Mouse (Mus musculus): ENCODE data around the gene Stac2. TPM values are rescaled to one million over a fixed set of nuclear protein-coding genes. Genes with fewer than 3 reads are reported as not detected.

The Stac2 gene
- total RNA-seq (2023) = under 1 TPM; 0.29 to 0.62 TPM

DNA sequence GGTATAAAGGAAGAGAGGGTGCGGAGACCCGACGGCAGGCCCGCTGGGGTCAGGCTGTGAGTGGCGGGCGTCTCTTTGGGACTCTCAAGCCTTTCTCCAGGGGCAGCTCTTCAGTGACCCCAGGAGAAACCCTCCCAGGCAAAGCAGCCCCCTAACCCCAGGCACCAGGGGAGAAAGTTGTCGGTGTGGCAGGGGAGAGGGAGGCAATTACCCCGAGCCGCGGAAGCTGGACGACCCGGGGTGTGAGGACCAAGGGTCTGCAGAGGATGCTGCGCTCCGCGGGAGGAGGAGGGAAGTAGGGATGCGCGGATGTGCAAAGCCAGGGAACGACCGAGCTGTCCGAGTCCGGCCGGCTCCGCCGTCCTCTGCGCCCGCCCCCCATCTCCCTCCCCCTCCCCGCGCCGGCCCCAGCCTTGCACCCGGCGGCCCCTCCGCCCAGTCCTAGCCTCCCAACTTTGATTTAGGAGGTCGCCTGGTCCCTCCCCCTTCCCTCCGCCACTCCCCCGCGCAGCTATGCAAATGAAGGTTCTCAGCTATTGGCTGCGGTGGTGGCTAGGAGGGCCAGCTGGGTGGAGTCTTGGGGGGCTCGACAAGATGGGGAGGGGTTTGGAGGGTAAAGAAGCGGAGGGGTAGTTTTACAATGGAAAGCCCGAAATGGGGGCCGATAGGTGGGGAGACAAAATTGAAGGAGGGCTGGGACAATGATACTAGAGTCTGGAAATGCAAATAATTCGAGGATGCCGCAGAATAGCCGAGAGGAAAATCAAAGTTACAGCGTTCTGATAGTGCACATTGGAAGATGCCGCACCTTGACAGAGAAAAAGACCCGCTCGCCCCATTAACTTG, at the start of gene Stac2:
Gene Stac2, minus strand, starts transcription at position 474 of the 846 bp plus-strand sequence.

DNA sequence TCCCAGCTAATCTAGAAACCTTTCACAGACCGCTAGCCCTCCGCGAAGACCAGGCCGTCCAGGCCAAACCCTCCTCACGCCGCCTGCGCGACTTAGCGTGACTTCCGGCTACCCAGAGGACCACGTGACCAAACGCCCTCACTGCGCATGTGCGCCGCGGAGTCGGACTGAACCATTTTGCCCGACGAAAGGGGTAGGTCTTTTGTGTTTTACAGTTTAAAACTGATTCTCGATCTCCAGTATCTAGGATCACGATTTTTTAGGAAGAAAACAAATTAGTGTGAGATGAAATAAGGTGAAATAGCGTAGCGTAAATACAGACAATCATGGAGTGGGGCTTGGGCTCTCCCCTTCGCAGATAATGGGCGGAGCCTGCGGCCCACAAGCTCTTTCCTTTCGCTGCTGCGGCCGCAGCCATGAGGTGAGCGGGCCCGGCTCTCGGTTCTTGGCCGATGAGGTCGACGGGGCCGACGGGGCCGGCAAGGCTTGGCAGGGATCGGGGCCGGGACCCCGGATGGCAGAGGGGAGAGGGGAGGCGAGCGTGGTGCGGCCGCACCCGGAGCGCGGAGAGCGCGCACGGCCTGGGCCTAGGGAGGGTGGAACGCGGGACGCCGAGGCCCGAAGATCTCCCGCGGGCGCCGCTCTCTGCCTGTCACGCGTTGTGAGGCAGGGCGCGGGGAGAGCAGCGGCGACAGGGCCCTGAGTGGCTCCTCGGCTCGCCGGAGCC, 26.5 kb downstream of the Stac2 start, which contains the start of gene Rpl19:
Gene Rpl19, plus strand, starts transcription at position 141 of the 727 bp plus-strand sequence.

DNA sequence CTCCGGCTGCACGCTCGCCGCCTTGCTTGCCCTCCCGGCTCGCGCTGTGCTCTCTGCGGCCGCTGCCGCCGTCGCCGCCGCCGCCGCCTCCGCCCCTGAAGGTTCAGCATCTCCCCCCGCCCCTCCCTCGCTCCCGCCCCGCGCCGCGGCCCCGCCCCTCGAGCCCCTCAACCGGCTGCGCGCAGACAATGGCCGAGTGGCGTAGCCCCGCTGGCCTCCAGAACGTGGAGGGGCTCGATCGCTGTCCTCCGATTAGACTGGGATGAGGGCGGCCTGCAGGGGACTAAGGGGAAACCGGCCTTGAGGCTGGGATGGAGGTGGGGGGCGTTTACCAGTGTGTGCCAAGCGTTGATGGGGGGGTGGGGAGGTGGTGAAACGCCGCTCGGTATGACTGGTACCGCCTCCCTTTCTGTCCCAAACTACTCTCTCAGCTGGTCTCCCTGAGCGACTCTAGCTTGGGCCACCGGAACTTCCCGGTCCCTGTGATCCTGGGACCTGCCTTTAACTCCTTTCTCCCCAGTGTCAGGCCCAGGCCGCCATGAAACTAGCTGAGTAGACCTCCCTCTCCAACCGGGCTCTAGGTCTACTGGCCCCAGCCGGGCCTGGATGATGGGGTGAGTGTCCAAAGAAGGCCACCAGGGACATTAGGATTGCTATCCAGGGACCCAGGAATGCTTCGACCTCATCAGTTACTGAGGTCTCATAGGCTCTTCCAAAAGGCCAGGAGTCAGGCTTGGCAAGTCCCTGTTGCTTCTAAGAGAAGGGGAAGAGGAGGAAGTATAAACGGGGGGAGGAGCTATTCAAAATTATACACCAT, 30.5 kb downstream of the Stac2 start, which contains the start of gene Cacnb1:
Gene Cacnb1, minus strand, starts transcription at position 480 of the 817 bp plus-strand sequence.

DNA sequence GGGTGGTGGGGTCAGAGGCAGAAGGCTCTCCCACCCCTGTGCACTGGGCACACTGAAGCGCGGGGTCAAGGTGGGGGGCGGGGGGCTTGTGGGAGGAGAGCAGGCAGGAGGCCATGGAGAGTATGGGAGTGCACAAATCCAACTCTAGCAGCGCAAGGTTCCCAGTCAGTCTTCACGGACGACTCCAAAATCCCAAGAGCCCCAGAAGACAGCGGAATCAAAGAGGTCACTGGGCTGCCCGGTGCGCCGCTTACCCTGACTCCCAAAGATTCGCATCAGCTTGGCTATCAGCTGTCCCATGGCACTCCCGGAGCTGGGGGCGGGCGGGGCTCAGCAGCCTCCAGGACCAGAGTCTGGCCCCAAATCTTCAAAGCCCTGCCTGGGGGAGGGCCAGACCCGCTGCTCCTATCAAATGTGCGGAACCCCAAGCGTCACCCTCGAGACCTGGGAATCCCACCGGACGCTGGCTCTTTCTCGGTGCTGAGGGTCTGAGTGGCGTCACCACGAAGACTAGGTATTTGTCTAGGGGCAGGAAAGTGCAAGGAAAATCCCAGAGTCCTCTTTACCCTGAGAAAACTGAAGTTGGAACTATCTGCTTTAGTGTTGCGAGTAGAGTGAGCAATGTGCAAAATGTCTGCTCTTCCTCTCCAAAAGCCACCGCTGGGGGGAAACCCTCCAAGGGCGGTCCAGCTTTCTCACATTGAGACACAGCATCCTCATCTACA, 57.5 kb downstream of the Stac2 start, which contains the start of gene Arl5c:
Gene Arl5c, minus strand, starts transcription at position 618 of the 725 bp plus-strand sequence.

Other genes starting within 250 kb of the Stac2 start
- gene B230217C12Rik, start 212.7 kb downstream of the Stac2 start, total RNA-seq (2023) = under 1 TPM; 0.68 to 0.89 TPM
- not detected for gene Fbxo47, start 169.3 kb downstream of the Stac2 start, total RNA-seq (2023)
- 10 to 100 TPM in 1 of 2 experiments, 1 to 10 TPM in 1; 6.9 to 14.2 TPM for gene Plxdc1, start 67.0 kb downstream of the Stac2 start, total RNA-seq (2023)
- gene Arl5c, start 57.3 kb downstream of the Stac2 start, total RNA-seq (2023) = 10 to 100 TPM; 21.6 to 33.2 TPM
- gene Cacnb1, start 30.4 kb downstream of the Stac2 start, total RNA-seq (2023) = 1 to 10 TPM; 1.3 to 2.2 TPM
- 100 to 1,000 TPM; 640 to 693 TPM for gene Rpl19, start 26.8 kb downstream of the Stac2 start, total RNA-seq (2023)
- 10 to 100 TPM; 27.0 to 29.8 TPM for gene Fbxl20, start 96.9 kb upstream of the Stac2 start, total RNA-seq (2023)
- gene Med1, start 139.8 kb upstream of the Stac2 start, total RNA-seq (2023) = 10 to 100 TPM; 33.9 to 36.0 TPM
- 10 to 100 TPM; 75.2 to 76.4 TPM for gene Cdk12, start 149.6 kb upstream of the Stac2 start, total RNA-seq (2023)

Measured in neutrophil, adult 59 days (primary cell).